Mouse (Mus musculus): ENCODE results near the gene Crocc. TPM values are rescaled to one million over a fixed set of nuclear protein-coding genes. Genes with fewer than 3 reads are reported as not detected.
A peak's percentile ranks its signal among the peaks of the same experiment; 100 is the strongest.

The Crocc gene
- polyA plus RNA-seq, 1 experiment from 2014 or later = 0.47 TPM

DNA sequence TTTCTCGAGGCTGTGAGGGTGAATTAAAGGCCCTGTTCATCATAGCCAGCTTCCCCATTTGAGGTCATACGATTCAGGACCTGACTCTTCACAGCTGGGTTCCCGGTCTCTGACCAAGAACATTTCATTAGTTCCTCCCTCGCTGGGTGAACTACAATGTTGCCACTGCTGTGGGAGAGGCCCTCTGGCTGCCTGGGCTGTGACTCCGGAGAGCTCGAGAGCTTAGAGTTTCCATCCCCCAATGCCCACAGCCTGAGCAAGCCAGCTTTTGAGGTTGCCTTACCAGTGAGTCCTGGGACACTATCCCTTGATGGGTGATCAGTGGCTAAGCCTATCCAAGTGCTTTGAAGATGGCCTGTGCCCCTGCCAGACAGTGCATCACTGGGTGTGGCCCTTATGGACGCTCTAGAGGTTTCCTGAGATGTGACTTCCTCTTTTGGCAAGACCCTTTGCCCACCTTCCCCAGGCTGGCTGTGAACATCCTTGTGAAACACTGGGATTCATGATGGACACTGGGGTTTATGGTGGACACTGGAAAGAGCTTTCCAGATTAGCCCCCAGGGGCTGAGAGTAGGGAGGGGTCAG, 71.6 kb downstream of the Crocc start:
- DNase-seq (peak; percentile 53), ATAC-seq (peak; percentile 45)
- Histone ChIP-seq H3K9ac (replicated peaks) (no peak overlapping the region), H3K9me3 (ENCODE audit: low read length) (no peaks in the 10 kb centered on the region), H3K4me2 (ENCODE audit: low read depth, low read length) (peak overlapping the region; percentile 96), H3K27me3 (ENCODE audit: insufficient read depth, low read length) (no peaks in the 10 kb centered on the region), H3K4me1 (ENCODE audit: insufficient read depth) (peaks cover 29% of the 10 kb centered on the region), H3K36me3 (replicated peaks; ENCODE audit: insufficient read depth, low read length) (peaks cover 10% of the 10 kb centered on the region), H3K27ac (ENCODE audit: low read depth) (peak overlapping the region; percentile 81), H3K4me3 (ENCODE audit: low read depth, low read length) (no peak overlapping the region)
- TF ChIP-seq CTCF (IDR thresholded peaks at IDR 0.05; ENCODE audit: low read depth) = no peak
- TF ChIP-seq EP300 (IDR thresholded peaks at IDR 0.05; ENCODE audit: low read depth) = no peak
- 32% methylated on average over 7 of the region's 7 CpGs for whole genome bisulfite sequencing (ENCODE audit: insufficient replicate concordance)

DNA sequence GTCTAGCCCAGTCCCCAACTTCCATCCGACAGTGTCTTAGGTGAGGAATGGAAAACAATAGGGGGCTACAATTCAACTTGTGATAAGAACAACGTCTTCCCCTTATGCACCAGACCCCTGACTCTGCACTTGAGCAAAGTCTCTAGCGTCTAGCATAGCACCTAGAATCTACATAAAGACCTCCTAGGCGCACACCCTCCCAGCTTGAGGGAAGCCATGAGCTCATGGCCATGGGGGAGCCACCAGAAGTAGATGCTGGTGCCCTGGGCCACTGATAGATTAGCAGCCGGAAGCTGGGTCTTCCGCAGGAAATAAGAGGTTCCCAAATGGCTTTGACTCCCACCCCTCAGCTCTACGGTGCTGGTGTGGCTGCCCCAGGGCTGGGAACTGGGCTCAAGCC, 72.9 kb downstream of the Crocc start:
- peak overlapping the region; percentile 96 for H3K4me2 ChIP-seq (ENCODE audit: low read depth, low read length)
- DNase-seq = peak; percentile 24
- H3K27ac ChIP-seq (ENCODE audit: low read depth) = peak overlapping the region; percentile 81
- peak overlapping the region; percentile 80 for H3K9ac ChIP-seq (replicated peaks)
- peaks cover 5% of the 10 kb centered on the region for H3K36me3 ChIP-seq (replicated peaks; ENCODE audit: insufficient read depth, low read length)
- WGBS (ENCODE audit: insufficient replicate concordance) = 13% methylated on average over 7 of the region's 7 CpGs
- no peaks in the 10 kb centered on the region for H3K9me3 ChIP-seq (ENCODE audit: low read length)
- no peak for TF ChIP-seq EP300 (IDR thresholded peaks at IDR 0.05; ENCODE audit: low read depth)
- no peak for TF ChIP-seq CTCF (IDR thresholded peaks at IDR 0.05; ENCODE audit: low read depth)
- peaks cover 38% of the 10 kb centered on the region for H3K4me1 ChIP-seq (ENCODE audit: insufficient read depth)
- H3K4me3 ChIP-seq (ENCODE audit: low read depth, low read length) = peak overlapping the region; percentile 81
- no peaks in the 10 kb centered on the region for H3K27me3 ChIP-seq (ENCODE audit: insufficient read depth, low read length)
- no peak for ATAC-seq

GRCm38 (mm10) chr4:140986711-140987395, 73.5 kb downstream of the Crocc start, which contains the start of gene Atp13a2:
TSS of gene Atp13a2 (plus strand) at chr4:140986873.
- peak within 1 kb of the TSS; percentile 81 for H3K27ac ChIP-seq (ENCODE audit: low read depth)
- H3K9ac ChIP-seq (replicated peaks) = peak within 1 kb of the TSS; percentile 80
- H3K36me3 ChIP-seq (replicated peaks; ENCODE audit: insufficient read depth, low read length) = no peaks in the 10 kb centered on the region
- WGBS (ENCODE audit: insufficient replicate concordance) = under 1% methylated on average over 52 of the region's 58 CpGs
- DNase-seq (peak; percentile 92), ATAC-seq (peak; percentile 72)
- no peaks in the 10 kb centered on the region for H3K27me3 ChIP-seq (ENCODE audit: insufficient read depth, low read length)
- no peaks in the 10 kb centered on the region for H3K9me3 ChIP-seq (ENCODE audit: low read length)
- H3K4me1 ChIP-seq (ENCODE audit: insufficient read depth) = peaks cover 38% of the 10 kb centered on the region
- H3K4me2 ChIP-seq (ENCODE audit: low read depth, low read length) = peak within 1 kb of the TSS; percentile 96
- TF ChIP-seq EP300 (IDR thresholded peaks at IDR 0.05; ENCODE audit: low read depth) (no peak), CTCF (IDR thresholded peaks at IDR 0.05; ENCODE audit: low read depth) (no peak; the same call in 1 of the 2 replicates)
- peak within 1 kb of the TSS; percentile 81 for H3K4me3 ChIP-seq (ENCODE audit: low read depth, low read length)

DNA sequence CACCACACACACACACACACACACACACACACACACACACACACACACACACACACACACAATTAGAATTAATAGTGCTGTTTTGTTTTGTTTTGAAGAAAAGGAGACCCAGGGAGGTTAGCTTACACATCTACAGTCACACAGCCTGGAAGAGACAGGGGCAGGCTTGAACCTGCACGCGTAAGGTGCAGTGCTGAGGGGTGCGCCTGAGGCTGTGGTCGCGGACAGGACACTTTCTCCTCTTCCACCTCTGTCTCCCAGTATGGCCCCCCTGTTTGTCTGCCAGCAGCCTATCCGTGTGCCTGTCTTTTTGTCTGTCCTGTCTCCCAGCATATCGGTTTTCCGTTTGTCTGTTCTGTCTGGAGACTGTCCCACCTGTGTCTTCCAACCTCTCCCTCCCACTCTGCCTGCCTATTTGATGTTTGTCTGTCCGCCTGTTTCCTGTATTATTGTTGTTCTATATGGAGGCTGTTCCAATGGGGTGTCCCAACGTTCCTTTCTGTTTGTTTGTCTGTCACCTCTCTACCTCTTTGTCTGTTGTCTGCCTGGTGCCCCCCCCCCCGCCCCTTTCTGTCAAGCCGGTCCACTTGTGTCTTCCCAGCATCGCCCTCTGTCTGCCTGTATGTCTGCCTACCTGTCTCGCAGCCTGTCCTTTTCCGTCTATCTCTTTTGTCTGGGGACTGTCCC, 74.2 kb downstream of the Crocc start:
- Histone ChIP-seq H3K9ac (replicated peaks) (peak overlapping the region; percentile 80; the same call in 1 of the 2 replicates), H3K9me3 (ENCODE audit: low read length) (no peaks in the 10 kb centered on the region), H3K27ac (ENCODE audit: low read depth) (no peak overlapping the region), H3K4me1 (ENCODE audit: insufficient read depth) (peaks cover 38% of the 10 kb centered on the region), H3K27me3 (ENCODE audit: insufficient read depth, low read length) (no peaks in the 10 kb centered on the region), H3K4me3 (ENCODE audit: low read depth, low read length) (peak overlapping the region; percentile 81), H3K36me3 (replicated peaks; ENCODE audit: insufficient read depth, low read length) (no peaks in the 10 kb centered on the region), H3K4me2 (ENCODE audit: low read depth, low read length) (peak overlapping the region; percentile 96)
- no peak; the same call in 1 of the 2 replicates for ATAC-seq
- peak; percentile 26; the same call in 1 of the 2 replicates for TF ChIP-seq CTCF (IDR thresholded peaks at IDR 0.05; ENCODE audit: low read depth)
- TF ChIP-seq EP300 (IDR thresholded peaks at IDR 0.05; ENCODE audit: low read depth) = no peak
- WGBS (ENCODE audit: insufficient replicate concordance) = 30% methylated on average over 15 of the region's 15 CpGs
- DNase-seq = peak; percentile 29

DNA sequence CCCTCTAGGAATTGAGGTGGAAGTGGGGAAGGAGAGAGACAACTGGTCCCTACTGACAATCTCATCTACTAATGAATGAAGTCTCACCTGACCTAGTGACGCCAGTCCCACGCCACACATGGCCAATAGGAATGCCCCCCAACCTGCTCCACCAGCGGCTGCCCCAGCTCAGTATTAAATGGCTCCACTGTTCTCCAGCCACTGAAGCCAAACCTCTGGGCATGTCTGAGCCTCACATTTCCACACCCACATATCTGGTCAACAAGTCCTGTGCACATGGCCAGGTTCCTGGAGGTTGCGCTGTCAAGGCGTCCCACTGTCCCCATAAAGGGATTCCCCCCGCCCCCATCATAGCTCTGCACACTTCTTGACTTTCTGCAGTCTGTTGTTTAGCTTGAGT, 75.8 kb downstream of the Crocc start:
- ATAC-seq (no peak), DNase-seq (no peak)
- Histone ChIP-seq H3K36me3 (replicated peaks; ENCODE audit: insufficient read depth, low read length) (peaks cover 3% of the 10 kb centered on the region; the same call in 1 of the 2 replicates), H3K4me1 (ENCODE audit: insufficient read depth) (peaks cover 38% of the 10 kb centered on the region), H3K27me3 (ENCODE audit: insufficient read depth, low read length) (no peaks in the 10 kb centered on the region), H3K9ac (replicated peaks) (no peak overlapping the region), H3K4me2 (ENCODE audit: low read depth, low read length) (no peak overlapping the region), H3K9me3 (ENCODE audit: low read length) (no peaks in the 10 kb centered on the region), H3K4me3 (ENCODE audit: low read depth, low read length) (no peak overlapping the region), H3K27ac (ENCODE audit: low read depth) (peak overlapping the region; percentile 88; the same call in 1 of the 2 replicates)
- TF ChIP-seq CTCF (IDR thresholded peaks at IDR 0.05; ENCODE audit: low read depth) = no peak
- TF ChIP-seq EP300 (IDR thresholded peaks at IDR 0.05; ENCODE audit: low read depth) = no peak
- WGBS (ENCODE audit: insufficient replicate concordance) = 78% methylated on average over 6 of the region's 6 CpGs

DNA sequence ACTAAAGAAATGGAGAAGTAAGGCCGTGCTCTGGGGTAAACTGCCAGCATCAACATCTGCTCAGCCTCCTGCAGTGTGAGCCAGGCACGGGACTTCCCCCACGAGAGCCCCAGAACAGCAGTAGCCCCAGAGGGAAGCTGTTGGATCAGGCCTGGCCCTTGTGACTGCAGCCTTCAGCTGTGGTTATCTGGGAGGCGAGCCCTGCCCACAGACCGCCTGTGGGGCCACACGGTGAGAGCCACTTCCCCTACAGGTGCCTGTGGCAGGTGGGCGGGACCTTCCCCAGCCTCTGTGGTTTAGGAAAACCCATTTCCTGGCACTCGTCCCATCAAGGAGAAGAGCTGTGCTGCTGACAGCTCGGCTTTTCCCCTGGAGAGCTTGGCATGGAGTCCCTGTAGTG, 76.9 kb downstream of the Crocc start:
- Histone ChIP-seq H3K4me1 (ENCODE audit: insufficient read depth) (peaks cover 31% of the 10 kb centered on the region), H3K4me3 (ENCODE audit: low read depth, low read length) (no peak overlapping the region), H3K27ac (ENCODE audit: low read depth) (peak overlapping the region; percentile 88), H3K27me3 (ENCODE audit: insufficient read depth, low read length) (no peaks in the 10 kb centered on the region), H3K9ac (replicated peaks) (no peak overlapping the region), H3K36me3 (replicated peaks; ENCODE audit: insufficient read depth, low read length) (peaks cover 14% of the 10 kb centered on the region; the same call in 1 of the 2 replicates), H3K4me2 (ENCODE audit: low read depth, low read length) (peak overlapping the region; percentile 30; the same call in 1 of the 2 replicates), H3K9me3 (ENCODE audit: low read length) (no peaks in the 10 kb centered on the region)
- TF ChIP-seq CTCF (IDR thresholded peaks at IDR 0.05; ENCODE audit: low read depth) (no peak), EP300 (IDR thresholded peaks at IDR 0.05; ENCODE audit: low read depth) (peak; percentile 46)
- WGBS (ENCODE audit: insufficient replicate concordance) = 4% methylated on average over 9 of the region's 9 CpGs
- peak; percentile 70 for ATAC-seq
- DNase-seq = peak; percentile 78

Measured in liver, postnatal 0 days (tissue).